Mouse (Mus musculus) MN1 (cell line): ENCODE results near the gene Pigo.
"Not testable (repeated sequence)": the region's sequence is repeated elsewhere in the genome, so short reads cannot be mapped to it uniquely, and the experiment has no call there.

ENCODE experiments used
- DNase-seq: peaks from one replicate; pipeline ENCODE4 v3.0.0-alpha.2; 2016; ENCODE audit warnings: low spot score

Gene Pigo

GRCm38 (mm10) chr4:43001272-43001671 lies 24.3 kb downstream of the Pigo start:
- no peak for DNase-seq

- peak; percentile 98 for DNase-seq
Observed at GRCm38 (mm10) chr4:43000141-43000986, 25.3 kb downstream of the Pigo start, which contains the start of gene Vcp. Vcp (minus strand) TSS chr4:43000507.

DNA sequence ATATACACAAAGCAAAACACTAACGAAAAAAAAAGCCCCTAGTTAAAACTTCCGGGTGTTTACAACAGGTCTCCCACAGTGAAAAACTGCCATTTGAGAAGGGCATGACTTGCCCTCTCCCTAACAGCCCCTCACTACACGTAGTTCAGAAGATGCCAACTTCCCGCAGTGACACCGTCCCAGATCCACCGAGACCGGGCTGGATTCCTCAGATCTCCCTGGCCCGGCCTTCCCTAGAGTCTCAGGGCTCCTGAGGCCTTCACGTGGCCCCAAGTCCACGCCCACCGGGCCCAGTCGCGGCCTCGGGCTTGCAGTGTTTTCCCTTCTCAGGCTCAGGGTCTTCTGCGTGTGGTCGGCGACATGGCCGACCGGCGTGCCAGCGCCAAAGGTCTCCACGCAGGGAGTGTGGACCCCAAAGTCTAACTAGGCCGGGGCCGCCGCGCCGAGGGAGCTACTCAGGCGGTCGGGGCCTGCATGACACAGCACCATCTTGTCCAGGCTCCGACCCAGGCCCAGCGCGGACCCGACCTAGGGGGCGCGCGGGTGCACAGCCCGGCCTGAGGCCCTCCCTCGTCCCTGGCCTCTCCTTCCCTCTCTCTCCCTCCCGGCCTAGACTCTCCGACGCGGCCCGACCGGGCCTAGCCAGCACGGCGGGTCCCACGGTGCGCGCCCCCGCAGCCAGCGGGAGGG lies 26.0 kb downstream of the Pigo start:
- DNase-seq: peak; percentile 84

GRCm38 (mm10) chr4:42998022-42998421 lies 27.6 kb downstream of the Pigo start:
- no peak for DNase-seq

DNA sequence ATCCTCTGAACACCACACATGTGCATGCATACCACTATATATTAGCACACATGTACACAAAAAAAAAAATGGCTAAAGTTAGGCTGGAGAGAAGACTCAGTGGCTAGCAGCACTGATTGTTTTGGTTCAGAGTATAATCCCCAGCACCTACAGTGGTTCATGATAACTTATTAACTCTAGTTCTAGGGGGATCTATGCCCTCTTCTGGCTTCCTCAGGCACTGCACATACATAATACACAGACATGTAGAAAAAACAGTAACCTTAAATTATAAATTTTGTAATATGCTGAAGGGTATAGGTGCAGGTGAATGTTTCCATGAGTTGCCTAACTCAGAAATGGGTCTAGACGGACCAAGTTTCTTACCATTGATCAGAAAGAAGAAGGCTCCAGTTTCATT lies 37.3 kb downstream of the Pigo start:
- DNase-seq: no peak

- DNase-seq: not testable (repeated sequence)
Observed at GRCm38 (mm10) chr4:42980467-42980866, 45.2 kb downstream of the Pigo start.

DNA sequence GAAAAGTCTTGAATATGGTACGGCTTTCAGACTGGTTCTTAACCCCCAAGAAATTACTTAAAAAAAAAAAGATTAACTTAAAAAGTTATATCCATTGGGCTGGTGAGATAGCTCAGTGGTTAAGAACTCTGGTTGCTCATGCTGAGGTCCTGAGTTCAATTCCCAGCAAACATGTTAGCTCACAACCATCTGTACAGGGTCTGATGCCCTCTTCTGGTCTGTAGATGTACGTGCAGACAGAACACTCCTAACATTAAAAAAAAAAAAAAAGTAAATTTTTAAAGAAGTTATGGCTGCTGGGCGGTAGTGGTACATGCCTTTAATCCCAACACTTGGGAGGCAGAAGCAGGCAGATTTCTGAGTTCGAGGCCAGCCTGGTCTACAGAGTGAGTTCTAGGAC lies 47.6 kb downstream of the Pigo start:
- DNase-seq: no peak

- DNase-seq: no peak
Observed at GRCm38 (mm10) chr4:42973868-42974267, 51.8 kb downstream of the Pigo start.

- DNase-seq: no peak
Observed at GRCm38 (mm10) chr4:42972952-42973351, 52.7 kb downstream of the Pigo start.

- no peak for DNase-seq
Observed at GRCm38 (mm10) chr4:42969304-42969703, 56.3 kb downstream of the Pigo start, which contains the start of gene 1700022I11Rik. 1700022I11Rik (plus strand) TSS chr4:42969604.
